Mouse (Mus musculus) liver, postnatal 0 days (tissue): ENCODE results near the gene Kcnj6.

Experiments
- CTCF ChIP-seq: sonication (generic); IDR thresholded peaks from 2 replicates; pipeline ENCODE4 v1.5.1; 2016; ENCODE audit warnings: antibody characterized with exemption, low read depth
- EP300 ChIP-seq: IDR thresholded peaks from 2 replicates; pipeline ENCODE4 v1.6.1; 2016; ENCODE audit warnings: antibody characterized with exemption, low read depth, mild to moderate bottlenecking

DNA sequence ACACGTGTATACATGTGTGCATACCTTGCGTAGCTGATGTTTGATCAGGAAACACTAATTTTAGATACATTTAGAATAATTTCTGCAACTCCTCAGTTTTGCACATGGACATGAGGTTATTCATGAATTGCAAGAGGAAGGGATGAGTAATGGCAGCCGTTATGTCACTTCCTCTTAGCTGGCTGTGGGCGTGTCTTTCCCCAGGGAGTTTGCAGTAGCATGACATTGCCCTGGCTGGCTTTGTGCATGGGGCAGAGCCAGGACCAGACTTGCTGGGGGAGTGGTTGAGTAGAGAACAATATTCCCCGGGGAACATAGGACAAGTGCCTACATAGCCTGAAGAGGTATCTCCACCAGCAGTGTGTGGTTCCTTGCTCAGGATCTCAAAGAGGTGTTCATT lies 134.0 kb downstream of the Kcnj6 start:
- TF ChIP-seq CTCF = no peak
- TF ChIP-seq EP300 = no peak
